Mouse (Mus musculus): ENCODE measurements around the gene Gm30191. TPM values are rescaled to one million over a fixed set of nuclear protein-coding genes. Genes with fewer than 3 reads are reported as not detected.

Gm30191 gene
- polyA plus RNA-seq, 2 experiments = not detected

DNA sequence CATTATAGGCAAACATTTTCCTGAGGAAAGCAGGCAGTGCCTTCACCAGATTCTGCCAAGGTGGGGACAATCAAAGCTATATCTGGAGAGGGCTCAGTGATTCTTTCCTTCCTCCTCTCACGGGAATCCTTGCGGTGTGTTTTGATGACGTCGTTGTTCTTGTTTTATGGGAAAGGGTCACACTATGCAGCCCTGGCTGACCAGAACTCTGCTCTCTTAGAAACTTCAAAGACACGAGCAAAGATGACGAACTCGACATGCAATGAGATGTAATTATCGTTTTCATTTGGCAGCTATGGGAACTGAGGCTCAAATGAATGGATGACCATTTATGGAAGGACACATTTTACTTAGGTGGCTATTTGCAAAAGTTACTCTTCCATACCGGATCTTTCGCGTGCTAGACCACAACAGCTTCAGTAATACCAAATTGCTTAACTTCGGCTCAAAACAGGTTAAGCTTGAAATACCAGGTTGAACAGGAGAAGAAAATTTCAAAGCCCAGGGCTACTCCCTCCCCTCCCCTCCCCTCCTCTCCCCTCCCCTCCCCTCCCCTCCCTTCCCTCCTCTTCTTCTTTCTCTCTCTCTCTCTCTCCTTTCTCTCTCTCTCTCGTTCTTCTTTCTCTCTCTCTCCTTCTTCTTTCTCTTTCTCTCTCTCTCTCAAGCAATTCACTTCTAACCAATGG is 26.1 kb downstream of the Gm30191 start:
- no peak for DNase-seq (ENCODE audit: low read depth in 3 of 3, low spot score in 3 of 3)
- H3K4me3 ChIP-seq (ENCODE audit: insufficient read depth in 1 of 2, low read depth in 2 of 2, low read length in 2 of 2) = peak overlapping the region; percentile 41 to 45
- peak overlapping the region; percentile 93 for H3K27ac ChIP-seq
- H3K27me3 ChIP-seq (ENCODE audit: control insufficient read depth, insufficient read depth, low read length) = no peaks in the 10 kb centered on the region
- WGBS (ENCODE audit: insufficient replicate concordance) = 11% methylated on average over 13 of the region's 13 CpGs
- peak overlapping the region; percentile 49 for H3K9ac ChIP-seq (replicated peaks)
- H3K4me1 ChIP-seq (replicated peaks; ENCODE audit: control insufficient read depth in 2 of 2, insufficient read depth in 2 of 2, low read length in 1 of 2) = peaks cover 16 to 20% of the 10 kb centered on the region in 2 experiments
- H3K4me2 ChIP-seq (ENCODE audit: low read depth) = peak overlapping the region; percentile 73
- peaks cover 12% of the 10 kb centered on the region for H3K36me3 ChIP-seq (replicated peaks; ENCODE audit: control insufficient read depth, insufficient read depth, low read depth)
- TF ChIP-seq CTCF (IDR thresholded peaks at IDR 0.05; ENCODE audit: low read depth) = no peak
- no peak for TF ChIP-seq EP300 (IDR thresholded peaks at IDR 0.05; ENCODE audit: low read depth)
- ATAC-seq (ENCODE audit: insufficient read depth) = peak; percentile 49; the same call in 1 of the 2 replicates
- no peaks in the 10 kb centered on the region for H3K9me3 ChIP-seq (ENCODE audit: control insufficient read depth, low read length)

DNA sequence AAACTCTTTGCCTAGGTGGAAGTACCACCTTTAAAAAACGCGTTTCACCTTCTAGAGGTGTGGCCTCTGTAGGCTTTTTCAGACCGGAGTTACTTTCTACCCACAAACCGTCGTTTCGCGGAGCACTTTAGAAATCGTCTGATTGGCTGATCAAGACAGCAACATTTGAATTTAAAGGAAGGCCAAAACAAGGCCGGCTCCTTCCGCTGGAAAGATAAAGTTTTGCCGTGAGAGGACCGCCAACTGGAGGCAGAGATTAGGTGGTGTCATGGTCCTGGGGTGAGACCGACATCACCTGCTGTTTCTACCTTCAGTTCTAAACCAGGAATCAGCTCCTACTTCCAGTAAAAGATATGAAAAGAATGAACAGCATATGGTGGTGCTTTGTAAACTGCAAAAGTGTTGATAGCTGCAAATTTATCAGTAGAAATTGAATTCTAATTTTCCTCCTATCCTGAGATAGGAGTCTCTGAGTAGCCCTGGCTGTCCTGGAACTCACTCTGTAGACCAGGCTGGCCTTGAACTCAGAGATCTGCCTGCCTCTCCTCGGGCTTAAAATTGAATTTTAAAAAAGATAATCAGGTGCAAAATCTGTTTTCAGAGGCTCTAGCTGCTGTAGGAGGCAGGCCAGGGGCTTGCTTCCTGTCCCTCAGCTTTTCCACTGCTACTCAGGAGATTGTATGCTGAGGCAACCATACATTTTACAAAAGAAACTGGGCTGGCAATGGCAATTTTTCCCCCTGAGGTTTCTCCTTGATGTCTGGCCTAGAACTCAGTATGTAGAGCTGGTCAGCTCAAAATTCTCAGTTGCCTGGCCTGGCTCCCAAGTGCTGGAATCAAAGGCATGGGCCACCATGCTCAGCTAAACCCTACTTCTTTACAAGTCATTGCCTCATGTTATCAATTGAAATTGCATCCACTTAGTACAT is 26.9 kb downstream of the Gm30191 start:
- under 1% methylated on average over 14 of the region's 14 CpGs for WGBS (ENCODE audit: insufficient replicate concordance)
- Histone ChIP-seq H3K4me2 (ENCODE audit: low read depth) (peak overlapping the region; percentile 73), H3K27me3 (ENCODE audit: control insufficient read depth, insufficient read depth, low read length) (no peaks in the 10 kb centered on the region), H3K4me3 (ENCODE audit: insufficient read depth in 1 of 2, low read depth in 2 of 2, low read length in 2 of 2) (peak overlapping the region; percentile 20 to 45; a peak in 3 of 4 replicates), H3K27ac (peak overlapping the region; percentile 93), H3K36me3 (replicated peaks; ENCODE audit: control insufficient read depth, insufficient read depth, low read depth) (peaks cover 18% of the 10 kb centered on the region), H3K9me3 (ENCODE audit: control insufficient read depth, low read length) (no peaks in the 10 kb centered on the region), H3K9ac (replicated peaks) (peak overlapping the region; percentile 49), H3K4me1 (replicated peaks; ENCODE audit: control insufficient read depth in 2 of 2, insufficient read depth in 2 of 2, low read length in 1 of 2) (peaks cover 16 to 20% of the 10 kb centered on the region in 2 experiments)
- ATAC-seq (ENCODE audit: insufficient read depth) (peak; percentile 94), DNase-seq (ENCODE audit: low read depth in 3 of 3, low spot score in 3 of 3) (peak; percentile 88 to 92 (median 88))
- TF ChIP-seq EP300 (IDR thresholded peaks at IDR 0.05; ENCODE audit: low read depth) = peak; percentile 76
- TF ChIP-seq CTCF (IDR thresholded peaks at IDR 0.05; ENCODE audit: low read depth) = no peak

DNA sequence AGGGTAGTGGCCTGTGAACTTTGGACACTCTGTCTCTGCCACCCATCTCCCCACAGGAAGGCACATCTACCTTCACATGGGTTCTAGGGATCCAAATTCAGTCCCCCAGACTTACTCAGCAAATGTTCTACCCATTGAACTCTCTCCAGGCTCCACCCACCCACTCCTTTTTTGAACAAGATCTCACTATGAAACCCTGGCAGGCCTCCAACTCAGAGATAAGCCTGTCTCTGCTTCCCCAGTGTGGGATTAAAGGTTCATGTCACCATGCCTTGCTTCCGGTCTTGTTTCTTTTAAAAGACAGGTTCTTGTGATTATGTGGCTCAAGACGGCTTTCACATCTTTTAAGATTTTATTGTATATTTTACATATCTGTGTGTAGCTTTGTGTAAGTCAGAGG is 38.2 kb downstream of the Gm30191 start:
- H3K9ac ChIP-seq (replicated peaks) = peak overlapping the region; percentile 54
- DNase-seq (ENCODE audit: low read depth in 3 of 3, low spot score in 3 of 3) (peak; percentile 64 to 74 (median 71)), ATAC-seq (ENCODE audit: insufficient read depth) (no peak)
- H3K9me3 ChIP-seq (ENCODE audit: control insufficient read depth, low read length) = no peaks in the 10 kb centered on the region
- peak overlapping the region; percentile 83 for H3K4me2 ChIP-seq (ENCODE audit: low read depth)
- peaks cover 21 to 29% of the 10 kb centered on the region in 2 experiments for H3K4me1 ChIP-seq (replicated peaks; ENCODE audit: control insufficient read depth in 2 of 2, insufficient read depth in 2 of 2, low read length in 1 of 2)
- 13% methylated on average over 2 of the region's 2 CpGs for WGBS (ENCODE audit: insufficient replicate concordance)
- H3K36me3 ChIP-seq (replicated peaks; ENCODE audit: control insufficient read depth, insufficient read depth, low read depth) = peaks cover 39% of the 10 kb centered on the region
- no peaks in the 10 kb centered on the region for H3K27me3 ChIP-seq (ENCODE audit: control insufficient read depth, insufficient read depth, low read length)
- TF ChIP-seq CTCF (IDR thresholded peaks at IDR 0.05; ENCODE audit: low read depth) = no peak
- 0 out of 2 replicates have a peak, but pooled peaks have one; percentile 6 for TF ChIP-seq EP300 (IDR thresholded peaks at IDR 0.05; ENCODE audit: low read depth)
- H3K4me3 ChIP-seq (ENCODE audit: insufficient read depth in 1 of 2, low read depth in 2 of 2, low read length in 2 of 2) = peak overlapping the region; percentile 18 to 97; a peak in 3 of 4 replicates
- H3K27ac ChIP-seq = peak overlapping the region; percentile 71

DNA sequence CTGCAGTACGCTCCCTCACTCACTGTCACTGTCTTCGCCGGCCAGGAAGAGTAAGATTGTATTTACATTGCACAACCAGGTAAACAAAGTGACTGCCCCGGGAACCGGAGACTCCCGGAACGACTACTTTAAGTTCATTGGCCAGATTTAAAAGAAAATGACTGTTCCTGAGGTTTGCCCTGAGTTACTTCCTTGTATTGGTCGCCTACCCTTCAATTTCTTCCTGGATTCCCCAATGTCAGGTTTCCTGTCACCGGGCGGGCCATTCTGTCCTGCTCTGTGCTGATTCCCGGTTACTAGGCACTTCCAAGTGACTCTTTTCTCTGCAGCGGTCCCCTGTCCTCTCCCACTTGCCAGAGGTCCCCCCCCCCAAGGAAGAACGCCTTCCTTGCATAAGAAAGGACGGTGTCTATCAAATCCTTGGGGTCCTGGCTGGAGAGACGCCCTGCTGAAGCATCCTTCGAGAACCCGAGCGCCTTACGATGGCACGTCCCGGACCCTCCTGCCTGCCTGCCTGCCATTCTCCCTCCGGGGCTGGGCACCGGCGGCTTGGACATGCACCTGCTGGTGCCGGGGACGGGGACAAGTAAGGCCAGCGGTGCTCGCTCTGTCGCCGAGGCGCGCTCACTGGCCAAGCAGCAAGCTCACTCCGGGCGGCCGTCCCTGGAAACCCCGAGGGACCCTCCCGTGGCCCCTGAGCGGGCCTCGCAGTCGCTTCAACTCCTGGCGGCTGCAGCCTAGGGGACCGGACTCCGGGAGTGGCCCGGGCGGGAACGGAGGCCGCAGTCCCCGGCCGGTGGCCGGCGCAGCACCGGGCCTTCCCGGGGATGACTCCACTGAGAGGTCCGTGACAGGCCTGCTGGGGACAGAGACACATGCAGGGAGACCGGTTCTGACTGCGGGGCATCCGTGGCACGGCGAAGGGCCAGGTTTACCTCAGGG is 39.8 kb downstream of the Gm30191 start:
- peak overlapping the region; percentile 83 for H3K4me2 ChIP-seq (ENCODE audit: low read depth)
- no peaks in the 10 kb centered on the region for H3K27me3 ChIP-seq (ENCODE audit: control insufficient read depth, insufficient read depth, low read length)
- peak overlapping the region; percentile 87 to 97 for H3K4me3 ChIP-seq (ENCODE audit: insufficient read depth in 1 of 2, low read depth in 2 of 2, low read length in 2 of 2)
- H3K27ac ChIP-seq = peak overlapping the region; percentile 71
- DNase-seq (ENCODE audit: low read depth in 3 of 3, low spot score in 3 of 3) (no peak), ATAC-seq (ENCODE audit: insufficient read depth) (peak; percentile 34)
- peak overlapping the region; percentile 99 for H3K9ac ChIP-seq (replicated peaks)
- WGBS (ENCODE audit: insufficient replicate concordance) = 1% methylated on average over 55 of the region's 59 CpGs
- H3K9me3 ChIP-seq (ENCODE audit: control insufficient read depth, low read length) = no peaks in the 10 kb centered on the region
- TF ChIP-seq EP300 (IDR thresholded peaks at IDR 0.05; ENCODE audit: low read depth) = no peak
- no peak for TF ChIP-seq CTCF (IDR thresholded peaks at IDR 0.05; ENCODE audit: low read depth)
- H3K4me1 ChIP-seq (replicated peaks; ENCODE audit: control insufficient read depth in 2 of 2, insufficient read depth in 2 of 2, low read length in 1 of 2) = peaks cover 21 to 29% of the 10 kb centered on the region in 2 experiments
- peaks cover 27% of the 10 kb centered on the region for H3K36me3 ChIP-seq (replicated peaks; ENCODE audit: control insufficient read depth, insufficient read depth, low read depth)

Data from liver, embryonic 14.5 days (tissue).